Mouse (Mus musculus) forebrain, embryonic 11.5 days (tissue): ENCODE data around the gene Abhd14b. TPM values are rescaled to one million over a fixed set of nuclear protein-coding genes. Genes with fewer than 3 reads are reported as not detected.

Source experiments
- ATAC-seq: fragments of 200-750 bp; cut with Nextera tagmentation; replicated peaks from 2 replicates; pipeline ENCODE4 v1.8.0; 2017; ENCODE audit warnings: moderate TSS enrichment; ENCODE audit not compliant: low FRiP score
- DNase-seq: peaks from one replicate; pipeline ENCODE4 v3.0.0-alpha.2; 2017; ENCODE audit warnings: low spot score
- H3K27ac ChIP-seq: fragments of 300-500 bp; sonication (generic); 2 replicates; pipeline ENCODE4 v1.5.1; 2014; ENCODE audit warnings: low read depth, low read length
- H3K27me3 ChIP-seq: fragments of 300-500 bp; sonication (generic); 2 replicates; pipeline ENCODE4 v1.6.1; 2014; ENCODE audit warnings: mild to moderate bottlenecking, low read length, mixed read lengths; ENCODE audit not compliant: control insufficient read depth, insufficient read depth
- H3K36me3 ChIP-seq: fragments of 300-500 bp; sonication (generic); 2 replicates; pipeline ENCODE4 v1.6.1; 2014; ENCODE audit warnings: mild to moderate bottlenecking, low read length, moderate library complexity, mixed read lengths; ENCODE audit not compliant: control insufficient read depth, insufficient read depth
- H3K4me1 ChIP-seq: fragments of 300-500 bp; sonication (generic); replicated peaks from 2 replicates; pipeline ENCODE4 v1.6.1; 2014; ENCODE audit warnings: low read length, mixed read lengths; ENCODE audit not compliant: control insufficient read depth, insufficient read depth
- H3K4me2 ChIP-seq: fragments of 300-500 bp; sonication (generic); 2 replicates; pipeline ENCODE4 v1.6.1; 2014; ENCODE audit warnings: low read depth, mild to moderate bottlenecking, low read length, moderate library complexity, mixed read lengths; ENCODE audit not compliant: severe bottlenecking
- H3K4me3 ChIP-seq: fragments of 300-500 bp; sonication (generic); 2 replicates; pipeline ENCODE4 v1.5.1; 2014; ENCODE audit warnings: low read depth, low read length
- H3K9ac ChIP-seq: fragments of 300-500 bp; sonication (generic); 2 replicates; pipeline ENCODE4 v1.6.1; 2014; ENCODE audit warnings: low read length
- H3K9me3 ChIP-seq: fragments of 300-500 bp; sonication (generic); 2 replicates; pipeline ENCODE4 v1.6.1; 2016; ENCODE audit warnings: low read length, mixed read lengths; ENCODE audit not compliant: control insufficient read depth
- WGBS: fragments of 180-500 bp; shearing (Covaris S2); extraction: QIAGEN DNeasy Blood & Tissue Kit; methylation state at CpG from one replicate; pipeline ENCODE4 v1.1.7; 2014; 5-methylcytosine and 5-hydroxymethylcytosine counted together
- polyA plus RNA-seq: library from polyadenylated mRNA; unstranded; fragments of >200 nt; fragmentation: Nextera tagmentation; extraction: Ambion mirVana; gene quantifications from 2 replicates; pipeline ENCODE4 v1.2.1, GENCODE M21; 2014

The Abhd14b gene
- polyA plus RNA-seq, 1 experiment from 2014 or later: 4.7 TPM

DNA sequence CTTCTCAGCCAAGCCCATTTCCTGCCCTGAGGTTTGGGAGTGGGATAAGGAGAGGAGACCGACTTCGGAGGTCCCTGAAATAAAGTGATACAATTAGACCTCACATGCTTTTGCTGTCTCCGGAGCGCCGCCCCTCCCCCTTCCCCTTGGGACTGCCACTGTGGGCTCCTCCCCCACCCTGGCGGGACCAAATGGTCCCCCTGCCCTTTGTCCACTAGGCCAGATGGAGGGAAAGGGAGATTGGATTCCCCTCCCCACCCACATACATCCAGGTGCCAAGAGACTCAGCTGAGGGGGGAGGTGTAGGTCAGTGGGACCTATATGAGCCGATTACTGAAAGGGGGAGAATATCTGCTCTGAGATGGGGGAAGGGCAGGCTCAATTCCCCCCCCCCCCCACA is 5.6 kb downstream of the Abhd14b start:
- Histone ChIP-seq H3K9me3 (no peaks in the 10 kb centered on the region), H3K4me3 (peak overlapping the region; percentile 85), H3K4me2 (peak overlapping the region; percentile 73), H3K27me3 (no peaks in the 10 kb centered on the region), H3K9ac (peak overlapping the region; percentile 98), H3K4me1 (peaks cover 49% of the 10 kb centered on the region), H3K36me3 (no peaks in the 10 kb centered on the region), H3K27ac (peak overlapping the region; percentile 89)
- DNase-seq (peak; percentile 87), ATAC-seq (peak; percentile 9)
- 1% methylated on average over 6 of the region's 7 CpGs for WGBS

DNA sequence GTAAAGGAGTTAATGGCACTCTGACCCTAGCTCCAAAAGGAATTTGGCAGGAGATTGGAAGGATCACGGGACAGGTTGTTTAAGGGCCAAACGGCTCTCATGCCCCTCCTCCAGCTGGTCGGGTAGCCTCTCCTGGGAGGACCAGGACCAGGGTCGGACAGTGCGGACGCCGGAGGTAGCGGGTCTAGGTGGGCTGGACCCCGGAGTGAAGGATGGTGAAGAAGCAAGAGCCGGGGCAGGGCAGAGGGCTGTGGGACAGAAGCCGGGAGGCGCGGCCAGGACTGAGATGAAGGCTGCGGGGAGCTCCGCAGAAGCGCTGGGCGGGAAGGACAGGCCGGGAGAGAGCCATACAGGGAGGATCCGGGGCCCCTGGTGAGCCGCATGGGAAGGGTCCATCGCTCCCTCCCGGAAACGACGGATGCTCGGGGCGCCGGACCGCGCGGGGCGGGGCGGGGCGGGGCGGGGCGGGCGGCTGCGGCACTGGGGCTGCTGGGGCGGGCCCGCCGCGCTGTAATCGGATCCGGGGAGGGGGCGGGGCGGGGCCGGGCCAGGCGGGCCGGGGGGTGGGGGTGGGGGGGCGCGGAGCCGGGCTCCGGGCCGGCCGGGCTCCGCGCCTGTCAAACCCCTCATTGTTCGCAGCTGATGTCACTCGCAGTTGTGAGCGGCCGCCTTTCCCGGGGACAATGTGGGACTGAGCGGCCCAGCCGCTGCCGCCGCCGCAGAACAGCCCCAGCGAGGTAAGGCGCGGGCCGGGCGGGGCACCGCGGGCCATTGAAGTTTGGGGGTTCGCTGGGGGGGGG is 6.2 kb downstream of the Abhd14b start, which contains the start of gene Pcbp4:
Gene Pcbp4, plus strand, starts transcription at position 21 of the 800 bp plus-strand sequence.
- peak within 1 kb of the TSS; percentile 85 for H3K4me3 ChIP-seq
- peaks cover 48% of the 10 kb centered on the region for H3K4me1 ChIP-seq
- H3K9ac ChIP-seq: peak within 1 kb of the TSS; percentile 98
- peak within 1 kb of the TSS; percentile 89 for H3K27ac ChIP-seq
- peak; percentile 94 for DNase-seq
- no peaks in the 10 kb centered on the region for H3K9me3 ChIP-seq
- no peaks in the 10 kb centered on the region for H3K27me3 ChIP-seq
- WGBS: under 1% methylated on average over 47 of the region's 74 CpGs
- peak within 1 kb of the TSS; percentile 73 for H3K4me2 ChIP-seq
- no peaks in the 10 kb centered on the region for H3K36me3 ChIP-seq
- ATAC-seq: peak; percentile 80

DNA sequence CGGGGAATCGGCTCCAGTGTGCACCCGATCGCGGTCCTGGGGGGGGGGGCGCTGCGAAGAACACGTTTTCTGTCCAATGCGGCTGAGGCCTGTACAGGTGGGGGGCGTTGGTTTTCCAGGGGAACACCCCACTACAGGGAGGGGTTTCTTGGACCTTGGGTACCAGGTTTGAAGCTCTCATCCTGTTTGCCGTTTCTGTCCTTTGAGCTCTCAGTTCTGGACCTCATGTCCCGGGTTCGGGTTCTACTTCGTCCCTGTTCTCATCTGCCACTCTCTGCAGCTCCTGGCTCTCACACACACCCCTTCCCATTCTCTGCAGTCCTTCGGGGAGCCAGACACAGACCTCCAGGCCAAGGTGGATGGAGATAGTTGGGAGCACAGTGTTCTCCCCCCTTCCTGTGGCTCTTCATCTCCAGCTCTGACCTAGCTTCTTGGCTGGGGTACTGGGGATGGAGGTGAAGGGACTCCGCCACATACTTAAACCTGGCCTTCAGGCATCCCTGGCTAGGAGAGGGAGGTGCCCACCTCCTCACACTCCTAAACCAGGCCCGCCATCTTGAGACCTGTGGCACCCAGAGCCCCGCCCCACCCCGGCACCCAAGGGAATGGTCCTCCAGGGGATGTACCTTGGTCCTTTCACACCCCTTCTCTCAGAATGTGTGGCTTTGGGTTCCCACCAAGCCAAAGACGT is 7.0 kb downstream of the Abhd14b start:
- Histone ChIP-seq H3K27ac (peak overlapping the region; percentile 89), H3K27me3 (no peaks in the 10 kb centered on the region), H3K4me1 (peaks cover 48% of the 10 kb centered on the region), H3K4me2 (peak overlapping the region; percentile 73), H3K9ac (peak overlapping the region; percentile 98), H3K36me3 (no peaks in the 10 kb centered on the region), H3K4me3 (peak overlapping the region; percentile 85), H3K9me3 (no peaks in the 10 kb centered on the region)
- under 1% methylated on average over 15 of the region's 20 CpGs for WGBS
- no peak for DNase-seq
- ATAC-seq: peak; percentile 9

DNA sequence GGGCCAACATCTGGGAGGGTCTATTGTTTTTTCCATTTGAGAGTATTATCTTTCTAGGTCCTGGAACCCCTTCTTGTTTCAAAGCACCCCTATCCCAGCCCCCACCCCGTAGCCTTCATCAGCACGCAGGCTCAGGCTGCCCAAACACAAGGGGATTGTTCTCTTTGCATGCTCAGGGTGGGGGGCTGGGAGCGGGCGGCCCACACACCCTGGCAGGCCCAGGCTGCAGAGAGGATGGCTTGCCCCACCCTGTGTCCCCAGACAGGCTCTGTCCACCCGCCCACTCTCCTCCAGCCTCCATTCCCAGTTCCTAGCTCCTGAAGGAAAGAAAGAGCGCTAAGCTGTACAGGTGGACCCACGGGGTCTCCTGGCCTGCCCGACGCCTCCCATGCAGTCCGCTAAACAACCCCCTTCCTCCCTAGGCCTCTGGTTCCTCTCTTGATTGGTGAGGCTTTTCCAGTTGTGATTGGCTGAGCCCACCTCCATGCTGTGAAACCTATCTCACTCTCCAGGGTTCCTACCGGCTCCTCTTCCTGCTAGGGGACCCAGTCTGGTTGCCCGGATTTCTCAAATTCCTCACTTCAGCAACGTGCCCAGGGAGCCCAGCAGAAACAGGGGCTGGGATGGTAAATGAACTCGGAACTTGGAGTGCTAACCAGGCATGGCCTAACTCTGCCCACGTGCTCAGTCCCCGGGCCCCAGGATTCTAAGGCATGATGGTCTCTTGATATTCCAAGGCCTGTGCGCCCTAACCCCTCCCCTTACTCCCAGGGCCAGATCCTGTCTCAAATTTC is 7.8 kb downstream of the Abhd14b start:
- peaks cover 50% of the 10 kb centered on the region for H3K4me1 ChIP-seq
- H3K27me3 ChIP-seq: no peaks in the 10 kb centered on the region
- peak; percentile 26 for ATAC-seq

DNA sequence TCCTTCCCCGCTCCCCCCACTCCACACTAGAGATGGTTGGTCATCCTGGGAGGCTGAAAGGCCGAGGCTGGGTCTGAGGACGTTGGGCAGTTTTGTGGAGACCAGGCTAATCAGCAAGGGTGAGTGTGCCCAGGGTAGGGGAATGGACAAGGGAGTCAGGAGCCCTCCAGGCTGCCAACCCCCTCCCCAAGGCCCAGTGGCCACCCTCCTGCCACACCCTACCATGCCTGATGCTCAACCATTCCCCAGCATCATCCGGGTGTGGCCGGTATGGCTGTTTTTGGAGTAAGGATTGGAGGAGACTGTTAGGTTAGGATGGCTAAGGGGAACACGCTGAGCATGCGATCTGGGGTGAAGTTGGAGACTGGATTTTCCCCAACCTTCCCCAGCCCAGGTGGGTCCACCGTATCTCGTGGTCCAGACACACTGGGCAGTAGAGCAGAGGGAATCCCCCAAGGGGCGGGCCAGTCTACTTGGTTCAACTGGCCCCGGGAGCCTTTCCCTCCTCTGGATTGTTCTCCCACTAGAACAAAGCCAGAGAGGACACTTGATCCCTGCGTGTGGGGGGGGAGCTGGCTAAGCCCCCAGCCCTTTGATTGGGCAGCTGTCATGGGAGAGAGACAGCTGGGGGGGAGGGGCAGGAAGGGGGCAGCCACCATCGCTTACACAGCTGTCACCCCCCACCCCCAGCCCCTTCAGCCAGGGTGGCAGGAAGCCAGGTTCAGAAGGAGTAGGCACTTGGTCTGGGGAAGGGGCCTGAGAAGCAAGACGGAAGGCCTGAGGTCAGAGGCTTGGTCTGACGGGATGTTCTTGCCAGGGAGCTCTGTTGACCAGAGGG is 9.3 kb downstream of the Abhd14b start:
- Histone ChIP-seq H3K9ac (peak overlapping the region; percentile 98), H3K4me1 (peaks cover 48% of the 10 kb centered on the region), H3K4me3 (peak overlapping the region; percentile 85), H3K9me3 (no peaks in the 10 kb centered on the region), H3K27me3 (no peaks in the 10 kb centered on the region), H3K4me2 (peak overlapping the region; percentile 73), H3K27ac (peak overlapping the region; percentile 89), H3K36me3 (peaks cover 9% of the 10 kb centered on the region)
- DNase-seq (peak; percentile 79), ATAC-seq (no peak)
- 30% methylated on average over 15 of the region's 15 CpGs for WGBS

More for the DNA sequence above, 7.8 kb downstream of the Abhd14b start:
- Histone ChIP-seq H3K4me3 (peak overlapping the region; percentile 85), H3K27ac (peak overlapping the region; percentile 89), H3K36me3 (no peaks in the 10 kb centered on the region; the same call in 1 of the 2 replicates), H3K9ac (peak overlapping the region; percentile 98), H3K9me3 (no peaks in the 10 kb centered on the region), H3K4me2 (peak overlapping the region; percentile 73)
- WGBS: under 1% methylated on average over 17 of the region's 17 CpGs
- peak; percentile 77 for DNase-seq

DNA sequence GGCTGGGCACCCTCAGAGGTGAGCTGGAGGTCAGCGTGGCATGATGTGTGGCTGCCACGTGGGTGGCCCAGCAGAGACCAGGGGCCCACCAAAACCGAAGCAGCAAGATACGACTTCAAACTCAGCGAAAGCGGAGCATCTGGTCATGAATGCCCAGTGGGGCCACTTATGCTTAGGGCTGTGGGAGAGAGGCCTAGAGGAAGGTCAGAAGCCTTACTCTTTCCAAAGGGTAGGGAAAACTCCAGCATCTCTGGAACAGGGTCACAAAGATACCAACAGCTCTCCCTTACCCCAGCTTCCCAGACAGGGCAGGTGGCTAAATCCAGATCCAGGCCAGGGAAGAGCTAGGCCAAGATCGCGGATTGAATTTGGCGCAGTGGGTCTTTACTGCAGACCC is 9.9 kb downstream of the Abhd14b start:
- H3K9ac ChIP-seq: peak overlapping the region; percentile 98
- ATAC-seq: no peak
- no peak for DNase-seq
- H3K27ac ChIP-seq: peak overlapping the region; percentile 42; the same call in 1 of the 2 replicates
- H3K4me2 ChIP-seq: peak overlapping the region; percentile 73
- H3K36me3 ChIP-seq: peaks cover 12% of the 10 kb centered on the region
- H3K4me1 ChIP-seq: peaks cover 44% of the 10 kb centered on the region
- H3K27me3 ChIP-seq: no peaks in the 10 kb centered on the region
- H3K9me3 ChIP-seq: no peaks in the 10 kb centered on the region
- 46% methylated on average over 9 of the region's 9 CpGs for WGBS
- peak overlapping the region; percentile 85; the same call in 1 of the 2 replicates for H3K4me3 ChIP-seq

DNA sequence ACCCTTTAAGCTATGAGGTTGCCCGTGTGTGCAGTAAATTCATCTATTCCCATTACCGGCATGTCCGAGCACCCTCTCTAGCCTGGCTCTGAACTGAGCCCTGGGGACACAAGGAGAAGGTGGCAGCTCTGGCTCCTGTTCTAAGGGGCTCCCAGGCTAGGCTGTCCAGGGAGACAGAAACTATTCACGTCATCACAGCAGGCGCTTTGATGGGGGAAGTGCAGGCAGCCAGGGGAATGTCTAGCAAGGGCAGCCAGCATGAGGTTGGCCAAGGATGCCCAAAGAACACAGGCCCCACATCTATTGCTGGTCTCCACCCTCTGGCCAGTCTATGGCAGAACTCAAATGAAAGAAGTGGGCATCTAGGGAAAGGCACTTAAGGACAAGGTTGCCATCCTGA is 10.7 kb downstream of the Abhd14b start:
- ATAC-seq: no peak

More for the DNA sequence above, 10.7 kb downstream of the Abhd14b start:
- H3K9me3 ChIP-seq: no peaks in the 10 kb centered on the region
- no peak overlapping the region for H3K4me3 ChIP-seq
- no peaks in the 10 kb centered on the region for H3K27me3 ChIP-seq
- H3K4me2 ChIP-seq: peak overlapping the region; percentile 73
- H3K4me1 ChIP-seq: peaks cover 36% of the 10 kb centered on the region
- peak overlapping the region; percentile 31; the same call in 1 of the 2 replicates for H3K27ac ChIP-seq
- 64% methylated on average over 5 of the region's 5 CpGs for WGBS
- H3K9ac ChIP-seq: peak overlapping the region; percentile 98
- no peak for DNase-seq
- H3K36me3 ChIP-seq: peaks cover 12% of the 10 kb centered on the region
